Mouse (Mus musculus) v-Abl transformed pro-B cells (cell line): ENCODE data around the gene Zwilch.

Experiments
- in situ Hi-C, 2 experiments: fragments of 400-800 bp; cut with MboI; formaldehyde crosslinking; loops; one replicate each; pipeline ENCODE4 v1.15.1; 2025; ENCODE audit not compliant: unreplicated experiment in 2 of 2

Gene Zwilch

DNA sequence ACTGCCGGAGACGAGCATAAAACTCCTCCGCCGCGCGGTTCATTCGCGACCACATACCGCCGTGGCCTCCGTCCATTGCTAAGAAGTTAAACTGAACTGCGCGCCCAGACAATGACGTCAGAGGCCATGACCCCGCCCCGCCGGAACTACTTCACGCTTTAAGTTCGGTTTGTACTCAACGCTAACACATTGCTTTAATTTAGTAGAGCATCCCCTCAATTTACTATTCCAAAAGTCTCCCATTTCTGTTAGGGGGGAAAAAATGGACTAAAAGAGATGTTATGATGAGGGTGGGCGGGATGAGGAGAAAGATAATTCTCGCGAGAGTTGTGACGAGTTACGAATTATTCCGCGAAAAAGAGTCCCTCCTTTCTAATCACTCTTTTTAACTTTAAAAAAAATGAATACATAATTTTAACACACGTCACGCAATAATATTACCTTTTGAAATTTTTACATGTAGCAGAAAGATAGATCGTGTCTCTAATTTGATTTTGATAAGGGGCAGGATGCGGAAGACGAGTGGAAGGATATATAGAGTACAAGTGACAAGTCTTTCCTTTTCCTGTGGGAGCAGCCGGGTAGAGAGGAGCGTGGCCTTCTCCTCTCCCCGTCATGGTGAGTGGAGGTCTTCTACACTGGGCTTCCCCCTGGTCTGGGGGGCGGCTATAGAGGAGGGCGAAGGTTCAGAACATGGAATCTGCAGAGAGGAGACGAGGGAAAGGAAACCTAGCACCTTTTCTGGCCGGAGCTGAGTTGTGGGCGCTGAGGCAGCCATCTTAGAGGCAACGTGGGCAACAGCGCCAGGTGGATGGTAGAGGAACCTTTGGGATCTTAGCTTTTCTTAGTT is at the start of gene Zwilch, which contains the start of gene Rpl4:
Gene Zwilch, minus strand, starts transcription at position 289 of the 850 bp plus-strand sequence.
Gene Rpl4, plus strand, starts transcription at position 560 of the 850 bp plus-strand sequence.
- in situ Hi-C loops, result loop anchor here in 1 of 2 experiments (5.0 to 10.0 kb wide), 2 partner anchors 84 to 1172 kb away; partner anchors contain the start of gene Pdcd7

DNA sequence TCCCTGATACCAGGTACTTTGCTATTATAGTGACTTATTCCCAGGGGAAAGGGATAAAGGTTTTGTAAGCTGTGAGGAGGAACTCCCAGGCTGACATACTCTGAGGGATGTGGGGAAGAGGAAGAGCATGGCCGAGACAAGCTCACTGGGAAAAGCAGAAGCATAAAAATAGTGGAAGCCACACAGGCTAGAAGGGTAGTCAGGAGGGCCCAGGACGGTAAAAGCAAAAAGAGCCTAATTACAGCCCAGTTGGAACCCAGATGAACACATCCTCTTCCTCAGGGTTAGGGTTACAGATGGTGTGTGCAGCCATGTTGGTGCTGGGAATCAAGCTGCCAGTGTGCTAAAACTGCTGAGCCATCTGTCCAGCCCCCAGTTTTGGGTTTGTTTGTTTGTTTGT is 49.2 kb upstream of the Zwilch start:
- in situ Hi-C loops, result no loop called here

DNA sequence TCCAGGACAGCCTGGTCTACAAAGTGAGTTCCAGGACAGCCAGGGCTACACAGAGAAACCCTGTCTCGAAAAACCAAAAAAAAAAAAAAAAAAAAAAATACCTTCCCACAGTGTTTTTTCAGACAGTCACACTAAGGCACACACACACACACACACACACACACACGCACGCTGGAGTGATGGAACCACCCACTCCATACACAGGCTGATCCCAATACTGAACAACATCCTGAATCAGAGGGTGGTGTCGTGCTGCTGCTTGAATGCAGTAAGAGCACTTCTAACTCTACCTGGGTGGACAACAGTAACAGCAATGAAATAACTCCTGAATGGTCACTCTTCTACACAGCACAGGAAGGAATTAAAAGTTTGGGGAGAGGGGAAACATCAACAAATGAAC is 48.6 kb upstream of the Zwilch start:
- in situ Hi-C loops, result no loop called here

DNA sequence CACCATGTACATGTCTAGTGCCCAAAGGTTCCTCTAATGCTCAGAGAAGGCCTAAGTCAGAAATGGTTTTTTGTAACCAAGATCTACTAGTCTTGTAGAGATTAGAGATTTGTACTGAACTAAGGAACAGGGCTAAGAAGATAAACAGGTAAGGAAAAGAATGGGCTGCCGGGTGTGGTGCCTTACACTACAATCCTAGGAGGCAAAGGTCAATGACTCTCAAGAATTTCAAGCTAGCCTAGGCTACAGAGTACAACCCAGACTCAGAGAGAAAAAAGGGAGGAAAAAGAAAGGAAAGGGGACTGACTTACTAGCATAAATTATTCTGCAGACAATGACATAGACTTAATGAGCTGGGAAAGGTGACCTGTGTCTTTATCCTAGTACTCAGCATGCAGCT is 47.7 kb upstream of the Zwilch start:
- in situ Hi-C loops, result no loop called here

GRCm38 (mm10) chr9:64219772-64220420 is 47.0 kb upstream of the Zwilch start:
- in situ Hi-C loops, result no loop called here

DNA sequence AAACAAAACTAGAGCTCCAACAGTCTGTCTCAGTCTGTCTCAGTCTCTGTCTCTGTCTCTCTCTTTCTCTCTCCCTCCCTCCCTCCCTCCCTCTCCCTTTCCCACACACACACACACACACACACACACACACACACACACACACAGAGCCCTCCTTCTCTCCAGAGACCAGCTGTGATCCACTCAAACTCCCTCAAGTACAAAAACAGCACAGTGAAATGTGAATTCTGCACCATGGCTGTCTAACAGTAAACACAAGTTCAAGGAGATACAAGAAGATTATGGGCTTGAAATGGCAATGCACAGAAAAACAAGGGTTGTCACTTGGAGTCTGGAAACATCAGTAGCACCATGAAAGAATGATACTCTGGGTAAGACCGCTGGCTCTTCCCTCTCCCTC is 46.4 kb upstream of the Zwilch start:
- in situ Hi-C loops, result no loop called here

DNA sequence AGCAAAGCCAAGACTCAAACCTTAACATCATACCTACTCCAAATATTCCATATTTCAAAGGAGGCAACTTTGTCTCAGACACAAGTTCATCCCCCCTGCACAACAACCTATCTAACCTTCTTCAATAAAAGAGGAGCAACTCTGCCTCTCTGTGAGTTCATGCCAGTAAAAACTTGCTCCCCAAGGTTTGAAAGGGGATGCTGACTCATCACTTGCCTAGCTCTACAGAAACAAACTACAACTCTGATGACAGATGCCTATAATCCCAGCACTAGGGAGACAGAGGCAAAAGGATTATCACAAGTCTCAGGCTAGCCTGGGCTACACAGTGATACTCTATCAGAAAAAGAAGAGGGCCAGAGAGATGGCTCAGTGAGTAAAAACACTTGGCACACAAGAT is 45.0 kb upstream of the Zwilch start:
- in situ Hi-C loops, result no loop called here

- in situ Hi-C loops, result no loop called here
Observed at GRCm38 (mm10) chr9:64216641-64217040, 43.7 kb upstream of the Zwilch start.

- in situ Hi-C loops, result no loop called here
Observed at GRCm38 (mm10) chr9:64216090-64216489, 43.2 kb upstream of the Zwilch start.

- in situ Hi-C loops, result no loop called here
Observed at GRCm38 (mm10) chr9:64214452-64214851, 41.5 kb upstream of the Zwilch start.

- in situ Hi-C loops, result no loop called here
Observed at GRCm38 (mm10) chr9:64207509-64208084, 34.7 kb upstream of the Zwilch start.

DNA sequence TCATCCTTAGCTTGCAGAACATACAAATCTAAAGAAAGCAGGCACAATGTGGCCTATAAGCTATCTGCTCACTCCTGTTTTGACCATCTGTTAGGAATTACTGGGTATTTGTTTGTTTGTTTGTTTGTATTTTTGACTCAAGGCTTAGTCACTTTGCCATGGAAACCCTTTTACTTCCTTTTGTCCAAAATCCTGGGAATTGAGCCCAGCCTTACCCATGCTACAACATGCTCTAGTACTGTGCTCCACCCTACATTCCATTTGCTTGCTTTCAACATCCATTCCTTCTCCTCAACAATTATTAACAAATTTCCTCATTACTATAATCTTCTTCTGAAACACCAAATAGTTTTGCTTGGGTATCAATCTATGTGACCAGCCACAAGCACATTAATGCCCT is 30.0 kb upstream of the Zwilch start:
- in situ Hi-C loops, result no loop called here

DNA sequence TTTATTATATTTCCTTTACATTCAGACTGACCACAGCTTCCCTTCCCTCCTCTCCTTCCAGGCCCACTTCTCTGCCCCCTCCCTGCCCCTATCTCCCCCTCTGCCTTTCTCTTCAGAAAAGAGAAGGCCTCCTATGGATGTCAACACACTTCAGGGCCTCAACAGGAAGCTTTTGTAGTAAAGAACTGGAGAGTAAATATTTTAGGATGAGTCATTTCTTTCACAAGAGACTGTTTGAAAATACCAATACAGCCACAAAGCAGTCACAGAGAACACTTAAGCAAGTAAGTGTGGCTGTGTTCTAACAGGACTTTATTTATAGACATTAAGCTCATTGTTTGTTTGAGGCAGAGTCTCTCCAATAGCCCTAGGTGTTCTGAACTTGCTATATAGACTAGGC is 29.4 kb upstream of the Zwilch start:
- in situ Hi-C loops, result no loop called here

DNA sequence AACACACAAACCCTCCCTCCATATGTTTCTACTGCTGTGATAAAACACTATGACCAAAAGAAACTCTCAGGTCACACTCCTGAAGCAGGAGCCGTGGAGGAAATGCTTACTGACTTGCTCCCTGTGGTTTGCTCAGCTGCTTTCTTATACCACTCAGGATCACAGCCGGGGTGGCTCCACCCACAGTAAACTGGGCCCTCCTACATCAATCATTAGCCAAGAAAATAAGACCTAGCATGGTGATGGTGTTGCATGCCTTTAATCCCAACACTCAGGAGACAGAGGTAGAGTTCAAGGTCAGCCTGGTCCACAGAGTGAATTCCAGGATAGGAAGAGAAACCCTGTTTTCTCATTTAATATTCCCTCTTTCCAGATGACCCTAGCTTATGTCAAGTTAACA is 27.0 kb upstream of the Zwilch start:
- in situ Hi-C loops, result loop anchor here in 1 of 2 experiments (25.0 kb wide), 1 partner anchor 1137 kb away; the partner anchor contains the start of gene Pdcd7

DNA sequence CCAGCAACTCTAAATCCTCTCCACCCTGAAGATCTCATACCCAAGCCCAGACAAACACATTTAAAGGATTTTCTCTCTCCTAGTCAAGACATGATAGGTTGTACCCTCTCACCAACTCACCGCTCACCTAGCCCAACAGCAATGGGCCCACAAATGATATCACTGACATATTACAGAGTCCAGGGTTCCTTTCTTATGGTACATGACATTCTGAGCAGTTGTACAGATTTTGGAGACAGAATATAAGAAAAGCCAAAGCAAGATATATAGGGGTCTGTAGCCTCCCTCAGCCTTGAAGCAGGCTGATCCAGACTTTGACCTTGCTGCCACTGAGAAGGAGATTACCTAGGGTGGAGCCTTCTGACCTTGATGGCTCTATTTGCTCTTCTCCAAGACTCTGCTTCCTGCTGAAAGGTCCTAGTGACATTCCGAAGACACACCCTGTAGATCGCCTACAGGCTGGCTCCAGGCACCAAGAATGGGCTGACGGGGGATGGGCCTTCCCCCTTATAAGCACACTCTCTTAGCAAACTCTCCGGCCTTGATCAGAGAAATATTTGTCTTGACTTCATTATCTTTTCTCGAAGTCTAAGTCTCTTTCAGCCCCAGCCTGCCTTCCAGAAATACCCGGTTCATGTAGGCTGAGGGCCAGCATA is 26.0 kb upstream of the Zwilch start:
- in situ Hi-C loops, result loop anchor here in 1 of 2 experiments (25.0 kb wide), 1 partner anchor 1138 kb away; the partner anchor contains the start of gene Pdcd7

DNA sequence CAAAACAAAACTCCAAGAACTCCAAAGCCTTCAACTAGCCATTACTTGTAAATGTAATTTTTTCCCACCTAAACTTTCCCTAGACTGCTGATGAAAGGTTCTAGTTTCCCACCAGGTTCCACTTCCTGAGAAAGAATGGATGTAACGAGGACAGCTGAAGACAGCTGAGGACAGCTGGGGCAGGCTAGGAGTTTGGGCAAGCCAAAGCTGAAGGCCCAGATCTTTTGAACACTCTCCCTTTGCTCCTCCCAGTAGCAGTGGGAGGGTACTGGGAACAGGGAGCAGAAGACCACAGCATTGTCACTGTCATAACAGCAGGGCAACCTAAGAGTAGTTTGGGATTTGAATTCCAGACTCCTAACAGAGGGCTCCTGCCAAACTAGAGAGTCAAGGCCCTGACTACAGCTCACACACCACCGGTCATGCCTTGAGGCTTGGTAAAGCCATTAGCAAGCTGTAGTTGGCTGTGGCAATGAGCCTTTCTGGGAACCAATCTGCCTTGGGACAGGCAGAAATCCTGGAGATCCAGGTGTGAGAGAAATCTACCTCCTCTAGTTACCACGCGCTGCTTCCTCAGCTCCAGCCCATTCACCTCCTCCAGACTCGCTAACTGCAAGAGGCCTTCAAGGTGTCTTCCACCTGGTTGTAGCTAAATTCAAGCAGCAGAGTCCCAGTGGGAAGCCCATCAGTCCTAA is 25.3 kb upstream of the Zwilch start:
- in situ Hi-C loops, result loop anchor here in 1 of 2 experiments (25.0 kb wide), 1 partner anchor 1139 kb away; the partner anchor contains the start of gene Pdcd7

- in situ Hi-C loops, result loop anchor here in 1 of 2 experiments (25.0 kb wide), 1 partner anchor 1140 kb away; the partner anchor contains the start of gene Pdcd7
Observed at GRCm38 (mm10) chr9:64197524-64197923, 24.6 kb upstream of the Zwilch start.

DNA sequence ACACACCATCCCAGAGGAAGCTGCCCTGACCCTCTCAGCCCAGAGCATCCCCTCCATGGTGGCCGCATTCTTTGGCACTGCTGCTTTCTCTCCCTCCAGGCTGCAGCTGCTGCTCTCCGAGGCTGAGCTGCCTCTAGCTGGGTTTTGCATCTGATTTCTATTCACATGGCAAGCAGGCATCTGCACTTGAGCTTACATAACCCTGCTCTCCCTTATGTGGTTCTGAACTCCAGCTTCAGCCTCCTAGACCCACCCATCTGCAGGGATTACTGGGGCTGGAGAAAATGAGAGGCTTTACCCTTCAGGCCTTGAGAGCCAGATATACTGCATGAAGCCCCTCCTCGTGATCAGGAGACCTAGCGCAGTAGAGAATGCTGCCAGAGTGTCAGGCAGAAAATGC is 22.6 kb upstream of the Zwilch start:
- in situ Hi-C loops, result loop anchor here in 1 of 2 experiments (25.0 kb wide), 1 partner anchor 1142 kb away; the partner anchor contains the start of gene Pdcd7

- in situ Hi-C loops, result loop anchor here in 1 of 2 experiments (25.0 kb wide), 1 partner anchor 1143 kb away; the partner anchor contains the start of gene Pdcd7
Observed at GRCm38 (mm10) chr9:64193879-64194278, 21.0 kb upstream of the Zwilch start.
